Mouse (Mus musculus) urinary bladder, postnatal 36 days (tissue): ENCODE results near the gene Ttyh1.

ENCODE experiments used
- DNase-seq, 2 experiments: peaks; one replicate each; pipeline ENCODE4 v3.0.0; 2022; ENCODE audit warnings: low spot score in 2 of 2, mixed read lengths in 1 of 2

Gene Ttyh1

DNA sequence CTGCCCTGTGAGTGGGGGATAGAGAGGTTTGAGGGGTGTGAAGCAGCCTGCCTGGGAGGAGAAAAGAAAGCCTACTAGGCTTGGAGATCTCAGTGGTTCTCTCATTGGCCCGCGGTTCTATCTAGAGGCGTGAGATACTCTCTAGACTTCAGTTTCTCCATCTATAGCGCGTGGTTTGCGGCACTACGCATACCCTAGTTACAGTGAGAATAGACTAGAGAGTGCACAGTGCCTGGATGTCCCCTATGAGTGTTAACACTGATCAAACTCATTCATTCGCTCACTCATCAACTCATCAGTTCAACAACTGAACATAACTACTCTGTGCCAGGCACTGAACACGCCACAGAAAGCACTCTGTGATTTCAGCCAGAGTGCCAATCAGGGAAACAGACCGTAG, 3.6 kb downstream of the Ttyh1 start:
- no peak for DNase-seq

DNA sequence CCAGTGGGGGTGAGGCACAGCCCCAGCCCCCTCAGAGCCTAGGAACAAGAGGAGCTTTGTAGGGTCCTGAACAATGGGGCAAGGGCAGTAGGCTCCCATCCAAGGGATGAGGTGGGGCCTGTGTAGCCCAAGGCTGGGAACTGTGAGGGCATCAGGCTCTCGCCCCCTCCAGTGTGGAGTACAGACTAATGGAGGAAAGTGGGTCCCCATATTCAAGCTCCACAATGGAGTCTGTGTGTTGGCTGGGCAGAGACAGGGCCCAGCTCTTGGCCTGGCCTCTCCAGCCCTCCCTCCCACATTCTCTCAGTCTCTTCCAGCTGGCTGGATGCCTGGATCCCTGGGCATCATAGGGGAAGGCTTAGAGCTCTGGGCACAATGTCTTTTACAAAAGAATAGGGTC, 4.5 kb downstream of the Ttyh1 start:
- DNase-seq, result no peak

DNA sequence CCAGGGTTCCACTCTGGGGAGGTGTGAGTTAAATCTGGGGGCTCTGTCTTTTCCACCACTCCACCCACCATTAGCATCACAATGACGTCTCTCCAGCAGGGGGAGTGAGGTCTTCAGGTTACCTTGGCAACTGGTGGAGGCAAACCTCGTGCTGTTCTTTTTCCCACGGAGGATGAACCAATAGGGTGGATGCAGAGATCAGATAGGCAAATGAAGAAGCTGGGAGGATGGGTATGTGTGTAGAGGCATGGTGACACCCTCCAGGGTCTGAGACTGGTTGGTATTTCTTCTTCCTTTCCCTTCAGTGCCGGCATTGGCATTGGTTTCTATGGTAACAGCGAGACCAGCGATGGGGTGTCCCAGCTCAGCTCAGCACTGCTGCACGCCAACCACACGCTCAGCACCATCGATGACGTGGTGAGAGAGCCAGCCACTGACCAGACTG, 5.1 kb downstream of the Ttyh1 start:
- no peak for DNase-seq

DNA sequence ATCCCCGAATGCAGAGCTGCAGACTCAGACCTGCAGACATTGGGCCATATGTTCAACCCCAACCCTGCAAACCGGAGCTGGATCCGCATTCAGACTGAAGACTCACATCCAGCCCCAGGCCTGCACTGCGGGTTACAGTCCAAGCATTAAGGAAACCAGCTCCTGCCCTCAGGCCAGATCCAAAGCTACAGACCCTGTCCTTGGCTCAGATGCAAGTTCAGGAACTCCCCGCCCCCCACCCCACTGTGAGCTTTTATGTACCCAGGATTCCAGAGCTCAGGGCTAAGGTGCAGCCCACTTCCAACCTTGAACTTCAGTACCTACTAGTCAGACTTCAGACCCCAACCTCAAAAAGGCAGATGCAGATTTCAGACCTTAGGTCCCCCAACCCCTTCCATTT, 5.6 kb downstream of the Ttyh1 start:
- DNase-seq, result no peak

DNA sequence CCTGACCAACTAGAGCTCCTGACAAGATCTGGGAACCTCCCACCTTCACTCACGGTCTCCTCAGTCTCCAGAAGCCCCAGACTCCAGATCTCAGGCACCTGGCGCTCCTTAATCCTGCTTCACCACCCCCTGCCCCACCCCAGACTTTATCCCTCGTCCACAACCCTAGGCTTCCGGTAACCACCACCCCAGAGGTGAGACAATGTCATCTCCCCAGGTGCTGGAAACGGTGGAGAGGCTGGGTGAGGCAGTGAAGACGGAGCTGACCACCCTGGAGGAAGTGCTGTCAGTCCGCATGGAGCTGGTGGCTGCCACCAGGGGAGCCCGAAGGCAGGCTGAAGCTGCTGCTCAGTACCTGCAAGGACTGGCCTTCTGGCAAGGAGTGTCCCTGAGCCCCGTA, 6.1 kb downstream of the Ttyh1 start:
- no peak for DNase-seq

DNA sequence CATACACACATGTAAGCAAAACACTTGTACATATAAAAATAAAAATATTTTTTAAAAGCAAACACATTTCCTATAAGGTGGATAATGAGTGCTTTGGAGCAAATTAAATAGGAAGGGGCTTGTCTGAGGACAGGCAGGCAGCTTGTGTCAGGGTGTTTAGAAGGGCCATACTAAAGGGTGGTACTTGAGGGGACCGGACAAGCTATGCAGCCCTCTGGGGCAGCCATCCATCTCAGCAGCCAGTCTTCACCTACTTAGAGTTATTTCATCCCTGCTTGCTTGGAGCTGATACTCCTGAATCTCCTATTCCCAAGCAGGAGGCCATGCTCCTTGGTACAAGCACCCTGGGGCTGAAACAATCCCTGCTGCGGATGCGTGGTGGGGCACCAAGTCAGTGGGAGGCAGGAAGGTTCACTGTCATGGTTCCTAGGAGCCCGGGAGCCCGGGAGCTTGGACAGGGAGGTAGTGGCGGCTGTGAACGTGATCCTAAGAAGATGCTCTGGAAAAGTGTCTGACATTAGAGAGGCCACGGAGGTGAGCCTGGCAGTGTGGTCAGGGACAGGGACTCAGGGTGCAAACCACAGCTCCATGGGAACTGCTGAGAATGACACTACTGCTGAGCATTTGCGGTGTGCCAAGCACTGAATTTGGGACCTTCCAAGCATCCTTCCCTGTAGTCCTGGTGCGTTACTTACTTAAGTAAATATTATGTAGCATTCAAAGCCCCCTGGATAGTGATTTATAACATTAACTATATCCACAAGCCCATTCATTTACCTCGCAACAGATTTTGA, 8.0 kb downstream of the Ttyh1 start:
- no peak for DNase-seq

DNA sequence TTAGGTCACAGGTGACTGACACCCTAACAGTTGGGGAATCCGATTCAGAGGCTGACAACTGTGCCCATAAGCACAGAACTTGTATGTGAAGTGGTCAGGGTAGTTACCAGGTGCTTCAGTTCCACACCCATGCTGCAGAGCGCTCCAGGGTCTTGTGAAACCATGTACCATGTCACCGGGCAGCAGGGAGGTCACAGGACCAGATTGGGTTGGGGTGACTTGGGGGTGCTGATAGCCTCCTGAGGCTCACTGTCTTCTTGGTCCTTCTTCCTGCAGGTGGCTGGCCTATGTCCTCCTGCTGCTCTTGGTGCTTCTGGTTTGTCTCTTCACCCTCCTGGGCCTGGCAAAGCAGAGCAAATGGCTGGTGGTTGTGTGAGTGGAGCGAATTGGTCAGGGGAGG, 8.7 kb downstream of the Ttyh1 start:
- no peak for DNase-seq

DNA sequence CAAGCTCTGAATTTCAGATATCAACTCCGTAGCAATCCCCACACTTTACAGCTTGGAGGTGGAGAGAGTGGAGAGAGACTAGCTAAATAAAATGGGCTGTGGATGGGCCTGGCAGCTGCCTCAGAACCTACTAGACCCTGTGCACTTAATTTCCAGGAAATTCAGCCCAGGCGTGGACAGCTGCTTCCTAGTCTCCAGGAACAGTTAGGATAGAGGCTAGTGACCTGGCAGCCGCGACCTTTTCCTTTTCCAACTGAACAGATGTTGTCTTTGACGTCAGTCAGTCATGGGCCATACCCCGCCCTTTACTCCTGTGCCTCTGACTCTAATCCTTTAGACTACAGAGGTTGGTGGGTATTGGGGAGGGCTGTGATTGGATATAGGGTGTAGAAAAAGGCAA, 9.7 kb downstream of the Ttyh1 start:
- DNase-seq, result no peak

DNA sequence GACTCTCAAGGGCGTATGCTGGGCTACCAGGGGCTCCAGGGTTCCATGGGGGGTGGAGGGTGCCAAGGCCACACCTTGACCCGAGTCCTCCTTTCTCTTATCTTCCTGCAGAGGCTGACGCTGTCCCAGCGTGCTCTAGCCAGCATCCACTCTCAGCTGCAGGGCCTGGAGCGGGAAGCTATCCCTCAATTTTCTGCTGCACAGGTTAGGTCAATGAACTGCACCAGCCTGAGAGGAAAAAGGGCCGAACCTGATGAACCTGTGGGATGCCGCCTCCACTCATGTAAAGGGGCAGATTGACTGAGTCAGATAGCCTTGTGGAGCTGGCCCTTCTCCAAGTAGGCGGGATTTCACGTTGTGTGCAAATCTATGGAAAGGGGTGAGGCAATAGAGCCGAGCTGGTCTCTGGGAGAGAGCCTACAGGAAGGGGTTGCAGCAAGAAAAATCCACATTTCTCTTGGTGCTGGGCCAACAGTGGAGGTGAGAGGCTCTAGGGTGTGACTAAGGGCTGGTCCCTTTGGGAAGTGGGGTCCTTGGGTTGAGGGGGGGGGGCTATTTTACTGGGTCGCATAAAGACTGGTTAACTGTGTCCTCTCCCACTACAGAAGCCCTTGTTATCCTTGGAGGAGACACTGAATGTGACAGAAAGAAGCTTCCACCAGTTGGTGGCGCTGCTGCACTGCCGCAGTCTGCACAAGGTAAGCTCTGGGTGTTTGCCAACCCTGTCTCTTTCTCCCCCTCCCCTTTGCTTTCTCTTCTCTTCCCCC, 11.7 kb downstream of the Ttyh1 start:
- peak; percentile 65 to 73 for DNase-seq

DNA sequence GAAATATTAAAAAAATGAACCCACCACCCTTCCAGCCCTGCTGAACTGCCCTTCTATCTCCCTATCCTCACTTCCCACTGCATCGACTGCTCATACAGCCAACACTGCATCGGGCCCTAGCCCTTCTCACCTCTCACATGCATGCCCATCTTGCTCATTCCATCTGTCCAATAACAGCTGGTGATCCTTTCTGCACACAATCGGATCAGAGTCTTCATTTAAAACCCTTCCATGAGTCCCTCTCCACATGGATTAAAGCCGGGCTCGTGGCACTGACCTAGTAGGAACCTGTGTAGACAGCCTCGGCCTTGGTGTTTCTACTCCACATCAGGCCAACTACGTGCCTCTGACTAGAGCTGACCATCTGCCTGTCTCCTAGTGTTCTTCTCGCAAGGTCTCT, 12.8 kb downstream of the Ttyh1 start:
- no peak for DNase-seq

DNA sequence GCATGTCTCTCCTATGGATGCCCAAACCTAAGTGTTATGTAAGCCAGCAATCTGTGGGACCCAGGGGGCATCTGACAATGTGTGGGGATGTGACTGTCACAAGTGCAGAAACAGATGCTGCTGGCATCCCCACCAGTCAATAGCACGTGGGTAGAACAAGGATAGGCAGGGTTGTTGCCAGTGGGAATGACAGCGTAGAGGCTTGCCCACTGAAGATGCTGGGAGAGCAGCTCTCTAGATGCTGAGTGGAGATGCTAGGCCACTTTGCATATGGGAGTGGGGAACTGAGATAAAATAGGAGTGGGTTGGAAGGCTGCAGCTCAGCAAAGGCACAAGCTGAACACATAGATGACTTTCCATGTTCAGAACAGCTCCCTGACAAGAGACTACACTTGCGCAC, 13.4 kb downstream of the Ttyh1 start:
- DNase-seq, result no peak

DNA sequence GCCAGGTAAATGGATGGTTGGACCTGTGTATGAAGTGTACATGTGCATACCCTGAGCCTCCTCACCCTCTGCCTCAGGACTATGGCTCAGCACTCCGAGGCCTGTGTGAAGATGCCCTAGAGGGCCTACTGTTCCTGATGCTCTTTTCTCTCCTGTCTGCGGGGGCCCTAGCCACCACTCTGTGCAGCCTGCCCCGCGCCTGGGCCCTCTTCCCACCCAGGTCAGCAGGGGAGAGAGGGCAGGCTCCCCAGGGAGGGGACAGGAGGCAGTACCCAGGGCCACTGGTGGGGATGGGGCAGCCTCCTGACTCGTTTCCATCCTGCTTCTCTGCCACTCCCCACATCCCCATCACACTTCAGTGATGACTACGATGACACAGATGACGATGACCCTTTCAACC, 13.8 kb downstream of the Ttyh1 start:
- DNase-seq, result no peak

DNA sequence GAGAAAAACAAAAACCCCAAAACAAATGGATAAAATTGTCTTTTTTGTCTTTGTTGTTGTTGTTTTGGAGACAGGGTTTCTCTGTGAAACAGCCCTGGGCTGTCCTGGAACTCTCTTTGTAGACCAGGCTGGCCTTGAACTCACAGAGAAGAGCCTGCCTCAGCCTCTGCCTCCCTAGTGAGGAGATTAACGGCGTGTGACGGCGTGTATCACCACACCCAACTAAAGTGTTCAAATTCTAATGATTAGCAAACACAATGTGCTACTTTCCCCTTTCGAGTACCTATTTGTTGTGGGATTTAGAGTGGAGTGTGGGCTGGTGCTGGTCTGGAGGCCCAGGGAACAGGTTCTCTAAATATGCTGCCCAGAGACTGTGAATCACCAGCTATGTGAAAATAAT, 15.7 kb downstream of the Ttyh1 start:
- DNase-seq, result no peak

DNA sequence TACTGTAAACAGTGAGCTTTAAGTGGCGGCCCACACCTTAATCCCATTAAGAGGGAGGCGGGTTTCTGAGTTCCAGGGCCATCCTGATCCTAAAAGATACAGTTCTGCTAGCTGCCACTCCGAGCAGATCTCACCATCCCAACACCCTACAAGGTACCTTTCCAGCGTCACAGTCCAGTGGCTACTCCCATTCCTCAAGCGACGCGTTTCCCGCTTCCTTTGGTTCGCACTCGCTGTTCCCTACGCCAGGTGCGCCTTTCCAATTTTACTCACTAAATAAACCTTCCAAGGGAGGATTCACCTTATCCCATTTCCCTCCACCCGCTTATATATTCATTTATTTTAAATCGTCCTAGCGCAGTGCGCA, 17.2 kb downstream of the Ttyh1 start:
- no peak for DNase-seq

DNA sequence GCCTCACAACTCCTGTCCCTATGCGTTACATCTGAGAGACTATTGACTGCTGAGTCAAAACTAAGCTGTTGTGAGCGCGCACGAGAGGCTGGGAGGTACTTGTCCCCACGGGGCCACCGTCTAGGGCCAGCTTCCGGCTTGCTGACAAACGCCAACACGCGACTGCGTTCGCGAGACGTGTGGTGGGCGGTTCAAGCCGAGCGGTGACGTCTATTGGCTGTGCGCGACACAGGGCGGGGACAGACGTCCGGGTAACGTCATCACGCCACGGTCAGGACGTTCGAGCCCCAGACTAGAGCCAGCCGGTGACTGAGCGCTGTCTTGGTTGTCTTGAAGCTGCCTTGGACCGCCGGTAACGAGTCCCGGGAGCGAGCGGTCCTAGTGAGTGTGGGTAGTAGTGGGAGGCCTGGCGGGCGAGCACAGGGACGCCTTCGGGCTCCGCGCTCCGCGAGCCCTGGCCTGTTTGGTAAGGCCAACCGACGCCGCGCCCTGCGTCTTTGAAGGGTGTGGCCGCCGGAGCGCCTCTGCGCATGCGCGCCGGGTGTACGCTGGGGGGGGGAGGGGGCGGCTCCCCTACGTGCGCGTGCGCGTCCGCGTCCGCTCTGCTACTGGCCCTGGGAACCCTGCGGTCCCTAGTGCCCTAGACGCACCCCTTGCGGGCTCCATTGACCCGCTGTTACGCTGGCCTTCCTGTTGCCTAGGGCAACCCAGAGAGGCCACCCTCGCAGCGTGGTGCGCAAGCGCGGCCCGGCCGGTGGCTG, 17.7 kb downstream of the Ttyh1 start, which contains the start of gene Leng8:
Leng8 (plus strand) TSS at position 269 of the 761 bp plus-strand sequence.
- DNase-seq, result peak; percentile 99 to 100

DNA sequence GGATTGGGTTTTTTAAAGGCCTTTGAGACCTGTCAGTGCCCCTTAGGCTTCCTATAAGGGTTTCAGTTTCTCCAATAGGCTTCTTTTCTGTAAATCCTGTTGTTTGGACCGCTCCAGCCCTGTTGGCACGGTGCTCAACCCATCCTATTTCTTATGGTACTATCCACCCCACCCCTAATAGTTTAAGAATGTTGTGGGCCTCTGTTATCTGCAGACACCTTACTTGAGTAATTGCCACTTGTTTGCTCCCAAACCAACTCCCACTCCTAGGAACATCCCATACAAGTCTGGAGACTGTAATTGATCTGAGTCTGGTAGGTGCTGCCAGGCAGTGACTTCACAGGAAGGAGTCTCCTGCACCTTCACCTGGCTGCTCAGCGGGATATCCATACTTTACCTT, 18.5 kb downstream of the Ttyh1 start:
- no peak for DNase-seq

DNA sequence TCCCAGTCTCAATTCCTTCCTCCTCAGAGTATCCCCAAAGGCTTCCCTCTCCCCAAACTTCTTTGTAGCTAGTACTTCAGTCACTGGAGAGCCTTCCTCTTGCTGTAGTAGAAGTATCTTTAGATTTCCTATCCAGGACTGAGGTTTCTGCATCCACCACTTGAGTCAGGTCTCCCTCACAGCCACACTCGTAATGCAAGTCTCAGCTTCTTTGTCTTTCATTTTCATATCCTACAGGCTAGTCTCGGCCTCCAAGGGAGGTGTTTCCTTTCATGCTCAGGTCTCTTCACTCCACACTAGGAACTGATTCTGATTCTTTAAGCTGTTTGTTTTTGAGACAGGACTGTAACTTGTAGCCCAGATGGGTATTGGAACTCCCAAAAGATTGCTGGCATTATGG, 19.0 kb downstream of the Ttyh1 start:
- DNase-seq, result no peak

DNA sequence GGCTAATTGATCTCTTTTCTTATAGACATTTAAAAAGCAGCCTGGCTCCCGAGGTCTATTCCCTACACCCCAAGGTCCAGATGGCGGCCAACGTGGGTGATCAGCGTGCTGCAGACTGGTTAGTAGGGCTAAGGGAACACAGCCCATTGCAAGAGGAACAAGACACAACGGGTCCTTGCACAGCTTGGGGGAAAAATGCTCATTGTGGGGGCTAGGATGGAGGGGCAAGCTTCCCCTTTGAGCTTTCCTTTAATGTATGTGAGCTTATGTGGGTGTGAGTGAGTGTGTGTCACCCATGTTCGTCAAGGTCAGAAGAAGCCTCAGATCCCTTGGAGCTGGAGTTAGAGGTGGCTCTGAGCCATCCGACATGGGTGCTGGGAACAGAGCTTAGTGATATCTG, 19.5 kb downstream of the Ttyh1 start:
- DNase-seq, result no peak

DNA sequence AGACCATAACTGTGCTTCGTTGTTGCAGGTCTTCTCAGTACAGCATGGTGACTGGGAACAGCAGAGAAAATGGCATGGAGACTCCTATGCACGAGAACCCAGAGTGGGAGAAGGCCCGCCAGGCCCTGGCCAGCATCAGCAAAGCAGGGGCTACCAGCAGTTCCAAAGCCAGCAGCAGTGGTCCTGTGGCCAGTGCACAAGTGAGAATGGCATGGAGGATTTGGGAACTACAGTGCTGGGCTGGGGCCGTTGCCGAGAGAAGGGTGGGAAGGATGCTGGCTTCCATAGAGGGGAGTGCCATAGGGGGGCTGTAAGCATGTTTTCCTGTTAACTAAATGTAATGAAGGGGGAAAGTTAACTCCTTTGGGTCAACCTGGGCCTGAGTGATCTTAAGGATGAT, 20.2 kb downstream of the Ttyh1 start:
- DNase-seq, result no peak

DNA sequence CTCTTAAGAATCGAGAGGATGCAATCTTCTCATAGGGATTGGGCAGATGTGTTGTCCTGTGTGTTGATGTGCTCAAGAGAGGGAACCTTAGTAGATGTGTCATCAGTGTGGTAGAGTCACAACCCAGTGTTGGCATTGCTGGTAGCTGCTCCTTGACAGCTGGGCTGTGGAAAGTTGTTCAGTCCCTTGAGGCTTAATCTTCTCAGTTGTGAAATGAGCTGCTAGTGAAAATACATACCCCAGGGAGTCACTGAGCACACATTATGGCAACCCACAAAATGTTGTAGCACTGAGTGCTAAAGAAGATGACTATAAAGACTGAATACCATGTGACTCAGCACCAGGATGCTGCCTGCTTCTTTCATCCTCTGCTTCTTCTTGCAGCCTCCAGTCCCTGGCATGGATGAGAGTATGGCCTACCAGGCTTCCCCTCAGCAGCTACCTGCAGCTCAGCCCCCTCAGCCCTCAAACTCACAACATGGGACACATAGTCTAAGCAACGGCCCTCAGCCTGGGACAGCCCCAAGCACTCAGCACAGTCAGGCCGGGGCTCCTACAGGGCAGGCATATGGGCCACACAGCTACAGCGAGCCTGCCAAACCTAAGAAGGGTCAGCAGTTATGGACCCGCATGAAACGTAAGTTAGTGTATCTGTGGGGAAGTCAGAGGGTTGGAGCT, 22.6 kb downstream of the Ttyh1 start:
- no peak for DNase-seq

DNA sequence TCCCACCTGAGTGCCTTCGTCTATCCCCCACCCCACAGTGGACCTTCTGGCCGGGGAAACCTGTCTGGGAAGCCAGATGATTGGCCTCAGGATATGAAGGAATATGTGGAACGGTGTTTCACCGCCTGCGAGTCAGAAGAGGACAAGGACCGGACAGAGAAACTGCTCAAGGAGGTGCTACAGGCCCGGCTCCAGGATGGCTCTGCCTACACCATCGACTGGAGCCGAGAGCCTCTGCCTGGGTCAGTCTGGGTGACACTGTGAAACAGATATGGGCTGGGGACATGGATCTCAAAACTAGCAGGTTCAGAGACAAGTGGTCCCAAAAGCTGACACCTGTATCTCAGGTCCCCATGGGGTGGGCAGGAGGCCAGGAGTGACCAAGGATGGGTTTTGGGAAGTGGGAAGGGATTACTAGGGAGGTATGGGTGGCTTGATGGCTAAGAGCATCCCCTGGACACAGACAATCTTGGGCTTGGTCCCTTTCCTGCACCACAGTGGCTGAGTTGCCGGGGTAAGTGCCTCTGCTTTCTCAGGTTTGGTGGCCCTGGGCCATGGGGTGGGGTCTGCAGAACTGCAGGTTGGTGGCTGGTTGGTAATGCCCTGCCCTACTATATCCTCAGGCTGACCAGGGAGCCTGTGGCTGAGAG, 23.7 kb downstream of the Ttyh1 start:
- no peak for DNase-seq
